Mouse (Mus musculus): ENCODE measurements around the gene Mst1.

The Mst1 gene

DNA sequence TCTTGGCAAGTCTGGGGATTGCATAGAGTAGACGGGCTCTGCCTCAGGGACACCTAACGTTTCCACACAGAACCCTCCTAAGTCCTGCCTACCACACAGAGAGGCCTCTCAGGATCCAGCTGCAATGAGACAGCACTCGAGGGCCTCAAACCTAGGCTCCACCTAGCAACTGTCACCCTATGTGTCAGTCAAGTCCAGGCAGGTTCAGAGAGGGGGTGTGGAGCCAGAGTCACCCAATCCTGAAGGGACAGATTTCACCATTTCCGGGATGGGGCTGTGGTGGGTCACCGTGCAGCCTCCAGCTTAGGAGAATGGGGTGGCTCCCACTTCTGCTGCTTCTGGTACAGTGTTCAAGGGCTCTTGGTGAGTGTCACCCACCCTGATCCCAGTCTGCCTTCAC lies at the start of gene Mst1:
TSS of gene Mst1 (plus strand) at position 269 of the 400 bp plus-strand sequence.
- no peak for TF ChIP-seq GATA4 (IDR thresholded peaks at IDR 0.05; ENCODE audit: insufficient replicate concordance, low read length)

- no peak for TF ChIP-seq GATA4 (IDR thresholded peaks at IDR 0.05; ENCODE audit: insufficient replicate concordance, low read length)
These were observed 48.1 kb upstream of the Mst1 start for GRCm38 (mm10) chr9:108032126-108032525.

- no peak for TF ChIP-seq GATA4 (IDR thresholded peaks at IDR 0.05; ENCODE audit: insufficient replicate concordance, low read length)
These were observed 44.7 kb upstream of the Mst1 start for GRCm38 (mm10) chr9:108035331-108036156.

DNA sequence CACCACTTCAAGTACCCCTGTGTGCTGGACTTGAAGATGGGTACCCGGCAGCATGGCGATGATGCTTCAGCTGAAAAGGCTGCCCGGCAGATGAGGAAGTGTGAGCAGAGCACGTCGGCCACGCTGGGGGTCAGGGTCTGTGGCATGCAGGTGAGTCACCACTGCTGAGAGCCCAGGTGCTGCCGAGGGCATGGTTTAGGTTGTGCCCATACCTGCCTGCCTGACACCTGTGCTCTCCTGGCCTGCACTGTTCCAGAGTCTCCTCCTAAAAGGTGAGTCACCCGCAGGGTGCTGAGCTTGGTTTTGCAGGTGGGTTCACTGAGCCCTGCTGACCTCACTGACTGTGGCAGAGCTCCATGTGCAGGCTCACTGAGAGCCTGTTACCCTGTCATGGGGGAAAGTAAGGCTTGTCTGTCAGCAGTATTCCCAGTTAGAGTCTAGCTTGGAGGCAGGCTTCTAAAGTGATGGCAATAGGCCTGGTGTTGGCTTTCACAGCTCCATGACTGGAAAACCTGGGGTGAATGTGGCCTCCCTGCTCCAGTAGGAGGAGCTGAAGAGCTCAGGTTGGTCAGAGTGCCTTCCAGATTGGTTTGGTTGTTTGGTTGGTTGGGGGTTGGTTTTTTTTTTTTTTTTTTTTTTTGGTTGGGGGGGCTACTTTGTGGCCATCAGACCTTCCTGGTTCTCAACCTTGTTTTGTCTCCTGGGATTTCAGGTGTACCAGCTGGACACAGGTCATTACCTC lies 35.3 kb upstream of the Mst1 start:
- no peak for TF ChIP-seq GATA4 (IDR thresholded peaks at IDR 0.05; ENCODE audit: insufficient replicate concordance, low read length)

- TF ChIP-seq GATA4 (IDR thresholded peaks at IDR 0.05; ENCODE audit: insufficient replicate concordance, low read length): no peak
These were observed 33.7 kb upstream of the Mst1 start for GRCm38 (mm10) chr9:108046582-108046981.

DNA sequence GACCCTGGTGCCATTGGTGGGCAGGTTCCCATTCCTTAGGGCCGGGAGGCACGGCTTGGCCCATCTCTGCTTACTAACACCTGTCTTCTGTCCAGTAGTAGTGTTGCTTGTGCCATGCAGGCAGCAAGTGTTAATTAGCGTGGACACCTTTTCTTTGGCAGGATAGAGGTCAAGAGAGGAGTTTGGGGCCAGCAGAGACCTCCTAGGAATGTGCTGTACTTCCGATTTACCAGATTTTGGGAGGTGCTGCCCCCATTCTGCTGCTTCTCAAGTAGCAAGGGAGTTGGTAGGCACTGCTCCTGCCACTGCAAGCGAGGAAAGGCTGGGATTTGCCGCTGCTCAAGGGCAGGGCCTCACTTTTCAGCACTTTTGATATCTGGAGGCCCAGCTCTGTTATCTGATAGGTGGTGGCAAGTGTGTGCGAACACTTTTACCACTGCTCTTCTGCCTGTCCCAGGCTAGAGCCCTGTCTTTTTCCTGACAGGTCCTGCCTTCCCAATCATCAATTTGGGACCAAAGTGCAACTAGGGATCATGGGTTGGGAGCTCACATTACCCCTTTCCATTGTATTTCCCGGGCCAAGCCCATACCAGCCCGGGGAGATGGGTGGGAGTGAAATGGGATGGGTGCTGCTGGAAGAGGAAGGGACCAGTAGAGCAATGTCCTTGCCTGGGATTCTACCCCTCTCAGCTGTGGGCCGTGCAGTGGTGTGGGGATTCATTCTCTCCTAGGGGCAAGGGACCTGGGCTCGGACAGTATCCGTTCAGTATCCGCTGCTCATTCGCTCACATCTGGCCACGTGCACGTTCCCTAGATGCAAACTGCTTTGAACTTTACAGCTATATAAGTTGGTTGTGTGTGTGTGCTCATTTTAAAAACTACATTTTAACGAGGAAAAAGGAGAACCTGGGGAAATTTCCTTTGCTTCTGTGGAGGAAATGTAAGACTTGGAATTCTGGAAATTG lies 32.4 kb upstream of the Mst1 start:
- TF ChIP-seq GATA4 (IDR thresholded peaks at IDR 0.05; ENCODE audit: insufficient replicate concordance, low read length): no peak

DNA sequence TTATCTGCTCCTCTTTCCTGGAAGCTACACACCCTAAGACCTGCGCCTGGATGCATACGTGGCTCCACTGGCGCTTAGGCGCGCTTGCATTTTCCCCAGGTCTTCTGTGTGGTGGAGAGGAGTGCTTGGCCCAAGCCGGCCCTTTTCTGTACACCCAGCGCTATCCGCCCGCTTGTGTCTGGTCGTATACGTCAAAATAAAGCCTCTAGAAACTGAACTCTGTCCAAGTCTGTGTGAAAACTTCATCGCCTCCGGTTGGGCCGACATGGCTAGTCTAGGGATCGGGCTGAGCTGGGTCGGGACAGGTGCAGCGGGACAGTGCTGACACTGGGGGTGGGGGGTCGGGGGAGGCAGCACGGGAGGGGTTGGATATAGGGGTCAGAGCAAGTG lies 31.7 kb upstream of the Mst1 start:
- no peak for TF ChIP-seq GATA4 (IDR thresholded peaks at IDR 0.05; ENCODE audit: insufficient replicate concordance, low read length)

GRCm38 (mm10) chr9:108049016-108049455 lies 31.2 kb upstream of the Mst1 start, which contains the start of gene Gmppb:
Gmppb (plus strand) TSS chr9:108049242.
- no peak for TF ChIP-seq GATA4 (IDR thresholded peaks at IDR 0.05; ENCODE audit: insufficient replicate concordance, low read length)

DNA sequence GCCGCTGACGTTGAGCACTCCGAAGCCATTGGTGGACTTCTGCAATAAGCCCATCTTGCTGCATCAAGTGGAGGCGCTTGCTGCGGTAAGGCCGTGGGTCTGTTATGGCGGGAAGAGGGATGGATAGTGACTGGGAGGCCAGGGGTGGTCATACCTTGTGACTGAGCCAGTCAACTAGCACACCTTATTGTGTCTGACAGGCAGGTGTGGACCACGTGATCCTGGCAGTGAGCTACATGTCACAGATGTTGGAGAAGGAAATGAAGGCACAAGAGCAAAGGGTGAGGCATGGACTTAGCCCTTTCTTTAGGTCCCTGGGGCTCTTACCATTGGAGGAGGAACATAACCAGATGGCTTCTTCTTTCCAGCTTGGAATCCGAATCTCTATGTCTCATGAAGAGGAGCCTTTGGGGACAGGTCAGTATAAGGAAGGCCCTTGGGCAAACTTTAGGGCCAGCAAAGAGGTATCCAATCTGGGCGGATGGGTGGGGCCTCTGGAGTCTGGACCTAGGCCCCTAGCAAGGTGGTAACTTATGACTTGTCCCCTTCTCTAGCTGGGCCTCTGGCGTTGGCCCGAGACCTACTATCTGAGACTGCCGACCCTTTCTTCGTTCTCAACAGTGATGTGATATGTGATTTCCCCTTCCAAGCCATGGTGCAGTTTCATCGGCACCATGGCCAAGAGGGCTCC lies 30.5 kb upstream of the Mst1 start:
- no peak for TF ChIP-seq GATA4 (IDR thresholded peaks at IDR 0.05; ENCODE audit: insufficient replicate concordance, low read length)

- no peak for TF ChIP-seq GATA4 (IDR thresholded peaks at IDR 0.05; ENCODE audit: insufficient replicate concordance, low read length)
These were observed 28.9 kb upstream of the Mst1 start for GRCm38 (mm10) chr9:108051184-108051930.

GRCm38 (mm10) chr9:108051931-108052220 lies 28.4 kb upstream of the Mst1 start:
- TF ChIP-seq GATA4 (IDR thresholded peaks at IDR 0.05; ENCODE audit: insufficient replicate concordance, low read length): no peak

GRCm38 (mm10) chr9:108052411-108052810 lies 27.8 kb upstream of the Mst1 start:
- TF ChIP-seq GATA4 (IDR thresholded peaks at IDR 0.05; ENCODE audit: insufficient replicate concordance, low read length): no peak

- TF ChIP-seq GATA4 (IDR thresholded peaks at IDR 0.05; ENCODE audit: insufficient replicate concordance, low read length): no peak
These were observed 27.2 kb upstream of the Mst1 start, which contains the start of gene Amigo3 for GRCm38 (mm10) chr9:108052885-108053664. Amigo3 (plus strand) TSS chr9:108053159.
